Comparison of ENCODE assay signal across 8 mouse cellular contexts in genomic region chr19:46356701-46357138, GRCm38 (mm10). TPM values are rescaled to one million over a fixed set of nuclear protein-coding genes. Genes with fewer than 3 reads are reported as not detected.
A peak's percentile ranks its signal among the peaks of the same experiment; 100 is the strongest.
DNase-seq lines count a peak whose midpoint lies in the region; ATAC-seq and TF ChIP-seq lines count a peak whose summit lies in the region.

No protein-coding gene starts in this region.

- no peaks in the 10 kb centered on the region for H3K36me3 ChIP-seq in hindbrain, postnatal 0 days (ENCODE audit: insufficient read depth, low read length)
- no peaks in the 10 kb centered on the region for H3K36me3 ChIP-seq in macrophage (ENCODE audit: inconsistent target)

- TF ChIP-seq CTCF in hindbrain, postnatal 0 days (IDR thresholded peaks at IDR 0.05; ENCODE audit: low read depth): no peak
- TF ChIP-seq CTCF in left cerebral cortex, adult 2 months (IDR thresholded peaks at IDR 0.05): no peak

- under 1% methylated on average over 29 of the region's 29 CpGs for WGBS in hindbrain, postnatal 0 days
- WGBS in macrophage (ENCODE audit: missing documents): 2% methylated on average over 28 of the region's 29 CpGs

- no peaks in the 10 kb centered on the region for H3K4me1 ChIP-seq in hindbrain, postnatal 0 days (ENCODE audit: insufficient read depth, low read length)

- H3K4me3 ChIP-seq in hindbrain, postnatal 0 days (ENCODE audit: low read length): peak overlapping the region; percentile 65
- peak overlapping the region; percentile 74 for H3K4me3 ChIP-seq in left cerebral cortex, adult 2 months
- H3K4me3 ChIP-seq in macrophage (ENCODE audit: inconsistent target): peak overlapping the region; percentile 69

- peak overlapping the region; percentile 70 for H3K9ac ChIP-seq in hindbrain, postnatal 0 days (replicated peaks; ENCODE audit: low read length)

- H3K27ac ChIP-seq in hindbrain, postnatal 0 days: peak overlapping the region; percentile 56; the same call in 1 of the 2 replicates
- peak overlapping the region; percentile 92 for H3K27ac ChIP-seq in left cerebral cortex, adult 2 months
- H3K27ac ChIP-seq in macrophage: peak overlapping the region; percentile 47

- peak; percentile 93 for ATAC-seq in hindbrain, postnatal 0 days

- DNase-seq in WW6 (ENCODE audit: low read depth, low spot score): peak; percentile 80
- peak; percentile 66 to 81 for DNase-seq in cerebellum, postnatal 4 days (ENCODE audit: low spot score in 2 of 2)
- DNase-seq in gastrocnemius, adult 18-20 months (ENCODE audit: low spot score): peak; percentile 79
- DNase-seq in hindbrain, postnatal 0 days (ENCODE audit: low spot score): peak; percentile 96
- DNase-seq in left cerebral cortex, adult 2 months (ENCODE audit: extremely low spot score in 1 of 2, low spot score in 2 of 2): peak; percentile 90 to 91
- DNase-seq in right cerebral cortex, adult 18-20 months: peak; percentile 95
- DNase-seq in urinary bladder, adult 2 months (ENCODE audit: low spot score): peak; percentile 72

- no peaks in the 10 kb centered on the region for H3K9me3 ChIP-seq in hindbrain, postnatal 0 days (ENCODE audit: low read length)

- intact Hi-C loops in left cerebral cortex, adult 2 months (cut with DNase I): loop anchor here (2.0 kb wide), 1 partner anchor 18 kb away; the partner anchor contains the start of gene Cuedc2

- H3K79me2 ChIP-seq in macrophage (ENCODE audit: inconsistent target): peaks cover 13% of the 10 kb centered on the region; the same call in 1 of the 2 replicates

- H3K27me3 ChIP-seq in hindbrain, postnatal 0 days (ENCODE audit: insufficient read depth, low read length): no peaks in the 10 kb centered on the region

- peak overlapping the region; percentile 90 for H3K4me2 ChIP-seq in hindbrain, postnatal 0 days (ENCODE audit: low read depth, low read length)

RNA-seq across cellular contexts. Expression of gene 2310034G01Rik, which starts 6.6 kb away (rescaled TPM):
- total RNA-seq in gastrocnemius, adult 18-20 months (2021): under 1 TPM; 0.27 to 0.43 TPM
- 0.89 and 3.3 TPM in 2 replicates for total RNA-seq in hindbrain, postnatal 0 days (2014; rRNA removed)
- polyA plus RNA-seq in hindbrain, postnatal 0 days (2015; fragmentation: Nextera tagmentation; extraction: Ambion mirVana): 1.7 and 2.5 TPM in 2 replicates
- total RNA-seq in left cerebral cortex, adult 2 months (2021): under 1 TPM; 0.66 to 0.91 TPM
- total RNA-seq in macrophage (2018; cell fraction: chromatin; rRNA removed): 1 to 10 TPM in 1 of 26 experiments, under 1 TPM in 2, not detected in 23; 0.33 to 1.7 (median 0.75) TPM
- total RNA-seq in macrophage (2018; cell fraction: cytosol; rRNA removed): under 1 TPM in 22 of 26 experiments, not detected in 4; 0.07 to 0.54 (median 0.21) TPM
- 1 to 10 TPM in 1 of 26 experiments, under 1 TPM in 6, not detected in 19; 0.29 to 1.2 (median 0.48) TPM for total RNA-seq in macrophage (2018; cell fraction: nucleus; rRNA removed)
- 0.17 to 0.31 TPM (median 0.27 TPM) in 3 replicates for polyA plus RNA-seq in macrophage (2018)
- polyA plus RNA-seq in urinary bladder, adult 2 months (2012; rRNA removed): 2.4 and 3.0 TPM in 2 replicates

RNA-seq across cellular contexts. Expression of gene Mfsd13a, which starts 15.8 kb away (rescaled TPM):
- 1 to 10 TPM; 1.6 to 1.9 TPM for total RNA-seq in gastrocnemius, adult 18-20 months (2021)
- total RNA-seq in hindbrain, postnatal 0 days (2014; rRNA removed): 7.5 and 12.3 TPM in 2 replicates
- polyA plus RNA-seq in hindbrain, postnatal 0 days (2015; fragmentation: Nextera tagmentation; extraction: Ambion mirVana): 9.9 and 10.5 TPM in 2 replicates
- total RNA-seq in left cerebral cortex, adult 2 months (2021): 10 to 100 TPM; 25.5 to 25.9 TPM
- total RNA-seq in macrophage (2018; cell fraction: chromatin; rRNA removed): 10 to 100 TPM in 9 of 26 experiments, 1 to 10 TPM in 17; 3.6 to 15.7 (median 8.5) TPM
- total RNA-seq in macrophage (2018; cell fraction: cytosol; rRNA removed): 10 to 100 TPM; 15.4 to 33.3 (median 24.1) TPM
- 10 to 100 TPM in 24 of 26 experiments, 1 to 10 TPM in 2; 9.4 to 52.4 (median 17.7) TPM for total RNA-seq in macrophage (2018; cell fraction: nucleus; rRNA removed)
- 15.2 to 23.8 TPM (median 20.1 TPM) in 3 replicates for polyA plus RNA-seq in macrophage (2018)
- polyA plus RNA-seq in urinary bladder, adult 2 months (2012; rRNA removed): 4.8 and 5.2 TPM in 2 replicates

RNA-seq across cellular contexts. Expression of gene Cuedc2, which starts 18.2 kb away (rescaled TPM):
- 10 to 100 TPM; 59.8 to 65.7 TPM for total RNA-seq in gastrocnemius, adult 18-20 months (2021)
- total RNA-seq in hindbrain, postnatal 0 days (2014; rRNA removed): 125 and 134 TPM in 2 replicates
- polyA plus RNA-seq in hindbrain, postnatal 0 days (2015; fragmentation: Nextera tagmentation; extraction: Ambion mirVana): 312 and 326 TPM in 2 replicates
- 100 to 1,000 TPM; 188 to 196 TPM for total RNA-seq in left cerebral cortex, adult 2 months (2021)
- 100 to 1,000 TPM in 4 of 26 experiments, 10 to 100 TPM in 22; 19.6 to 148 (median 75.5) TPM for total RNA-seq in macrophage (2018; cell fraction: chromatin; rRNA removed)
- total RNA-seq in macrophage (2018; cell fraction: cytosol; rRNA removed): 100 to 1,000 TPM in 19 of 26 experiments, 10 to 100 TPM in 7; 86.3 to 159 (median 111) TPM
- total RNA-seq in macrophage (2018; cell fraction: nucleus; rRNA removed): 100 to 1,000 TPM in 5 of 26 experiments, 10 to 100 TPM in 21; 42.6 to 129 (median 72.4) TPM
- 107 to 134 TPM (median 122 TPM) in 3 replicates for polyA plus RNA-seq in macrophage (2018)
- polyA plus RNA-seq in urinary bladder, adult 2 months (2012; rRNA removed): 114 and 120 TPM in 2 replicates

RNA-seq across cellular contexts. Expression of gene Fbxl15, which starts 28.7 kb away (rescaled TPM):
- total RNA-seq in gastrocnemius, adult 18-20 months (2021): 1 to 10 TPM; 3.5 to 3.9 TPM
- total RNA-seq in hindbrain, postnatal 0 days (2014; rRNA removed): 69.1 and 71.4 TPM in 2 replicates
- polyA plus RNA-seq in hindbrain, postnatal 0 days (2015; fragmentation: Nextera tagmentation; extraction: Ambion mirVana): 53.3 and 54.2 TPM in 2 replicates
- 10 to 100 TPM; 27.0 to 29.6 TPM for total RNA-seq in left cerebral cortex, adult 2 months (2021)
- 1 to 10 TPM in 25 of 26 experiments, under 1 TPM in 1; 0.69 to 7.2 (median 3.3) TPM for total RNA-seq in macrophage (2018; cell fraction: chromatin; rRNA removed)
- 1 to 10 TPM; 4.4 to 9.7 (median 6.5) TPM for total RNA-seq in macrophage (2018; cell fraction: cytosol; rRNA removed)
- total RNA-seq in macrophage (2018; cell fraction: nucleus; rRNA removed): 1 to 10 TPM; 1.3 to 8.8 (median 4.4) TPM
- polyA plus RNA-seq in macrophage (2018): 1.1 to 6.6 TPM (median 6.4 TPM) in 3 replicates
- 11.0 and 11.7 TPM in 2 replicates for polyA plus RNA-seq in urinary bladder, adult 2 months (2012; rRNA removed)

RNA-seq across cellular contexts. Expression of gene Psd, which starts 29.8 kb away (rescaled TPM):
- total RNA-seq in gastrocnemius, adult 18-20 months (2021): under 1 TPM; 0.09 to 0.11 TPM
- 380 and 396 TPM in 2 replicates for total RNA-seq in hindbrain, postnatal 0 days (2014; rRNA removed)
- 115 and 123 TPM in 2 replicates for polyA plus RNA-seq in hindbrain, postnatal 0 days (2015; fragmentation: Nextera tagmentation; extraction: Ambion mirVana)
- total RNA-seq in left cerebral cortex, adult 2 months (2021): 100 to 1,000 TPM; 605 to 647 TPM
- 1 to 10 TPM in 16 of 26 experiments, under 1 TPM in 10; 0.41 to 3.9 (median 1.1) TPM for total RNA-seq in macrophage (2018; cell fraction: chromatin; rRNA removed)
- under 1 TPM in 18 of 26 experiments, not detected in 8; 0.03 to 0.62 (median 0.11) TPM for total RNA-seq in macrophage (2018; cell fraction: cytosol; rRNA removed)
- 1 to 10 TPM in 10 of 26 experiments, under 1 TPM in 12, not detected in 4; 0.28 to 2.7 (median 0.93) TPM for total RNA-seq in macrophage (2018; cell fraction: nucleus; rRNA removed)
- 0.13 to 0.33 TPM in 2 of 3 replicates, not detected in the other for polyA plus RNA-seq in macrophage (2018)
- 156 and 191 TPM in 2 replicates for polyA plus RNA-seq in urinary bladder, adult 2 months (2012; rRNA removed)

Comparison
In these comparisons a context has a peak if more than half of its experiments do, and no peak if none do; other contexts are left out.
1. Peak in every context shown above with its lines: DNase-seq, ATAC-seq, H3K4me3 ChIP-seq and H3K27ac ChIP-seq.